10 mouse cellular contexts compared by ENCODE assay signal in genomic region chr17:40824549-40824948, GRCm38 (mm10). TPM values are rescaled to one million over a fixed set of nuclear protein-coding genes. Genes with fewer than 3 reads are reported as not detected.
DNase-seq lines count a peak whose midpoint lies in the region; ATAC-seq and TF ChIP-seq lines count a peak whose summit lies in the region.
"Had no signal": no experiment of that assay in that cellular context is flagged by ENCODE, and none has a peak within 500 bp of the region (broad histone marks: within the 10 kb centered on the region; RNA-seq: fewer than 3 reads in every experiment).

No protein-coding gene starts in this region.

- TF ChIP-seq EP300 in lung, postnatal 0 days (IDR thresholded peaks at IDR 0.05) = no peak

- DNase-seq in layer of hippocampus, adult 2 months (ENCODE audit: low spot score in 2 of 2) = peak in 1 of 2 experiments; percentile 16
- DNase-seq in layer of hippocampus, adult 9-10 months (ENCODE audit: low spot score) = no peak
- peak; percentile 27 for DNase-seq in CD4-positive helper T cell, adult 2 months (ENCODE audit: low read depth, low spot score)
- DNase-seq in Muller cell, postnatal 12 days (ENCODE audit: inconsistent ontology term) = peak; percentile 38
- peak; percentile 56 for DNase-seq in lung, postnatal 0 days (ENCODE audit: low spot score)
- peak; percentile 5 for DNase-seq in yolk sac, embryonic 10.5 days (ENCODE audit: low spot score)

- H3K9ac ChIP-seq in lung, postnatal 0 days (replicated peaks; ENCODE audit: low read depth) = no peak overlapping the region
- H3K9ac ChIP-seq: neural tube, embryonic 13.5 days had no signal

- no peak overlapping the region for H3K27ac ChIP-seq in layer of hippocampus, adult 2 months
- H3K27ac ChIP-seq in lung, postnatal 0 days (ENCODE audit: low read length) = no peak overlapping the region
- H3K27ac ChIP-seq: neural tube, embryonic 13.5 days had no signal

- ATAC-seq in erythroblast, adult 5-6 weeks (replicated peaks; ENCODE audit: low FRiP score, poor library complexity, severe bottlenecking) = 0 out of 2 replicates have a peak, but pooled peaks have one; percentile 39
- ATAC-seq in lung, postnatal 0 days = peak; percentile 26; the same call in 1 of the 2 replicates
- ATAC-seq in cerebellum, adult (ENCODE audit: insufficient number of reproducible peaks, low FRiP score, low TSS enrichment) = no peak

- peak; percentile 70 for TF ChIP-seq CTCF in layer of hippocampus, adult 2 months (conservative IDR thresholded peaks at IDR 0.05)
- TF ChIP-seq CTCF in lung, postnatal 0 days (IDR thresholded peaks at IDR 0.05) = peak; percentile 74

- no peak overlapping the region for H3K4me2 ChIP-seq in lung, postnatal 0 days (replicated peaks; ENCODE audit: low read depth, low read length)
- H3K4me2 ChIP-seq: neural tube, embryonic 13.5 days had no signal

- no peaks in the 10 kb centered on the region for H3K36me3 ChIP-seq in lung, postnatal 0 days (ENCODE audit: insufficient read depth, low read length)
- H3K36me3 ChIP-seq: neural tube, embryonic 13.5 days had no signal

- H3K4me3 ChIP-seq in layer of hippocampus, adult 2 months = no peak overlapping the region
- no peak overlapping the region for H3K4me3 ChIP-seq in lung, postnatal 0 days (ENCODE audit: low read depth, low read length)
- H3K4me3 ChIP-seq: neural tube, embryonic 13.5 days had no signal

- H3K27me3 ChIP-seq in lung, postnatal 0 days (replicated peaks; ENCODE audit: insufficient read depth, low read length) = no peaks in the 10 kb centered on the region
- H3K27me3 ChIP-seq: neural tube, embryonic 13.5 days had no signal

- H3K4me1 ChIP-seq in lung, postnatal 0 days (ENCODE audit: insufficient read depth, low read depth, low read length) = no peaks in the 10 kb centered on the region
- H3K4me1 ChIP-seq: neural tube, embryonic 13.5 days had no signal

- 48% methylated on average over 8 of the region's 8 CpGs for WGBS in lung, postnatal 0 days

- H3K9me3 ChIP-seq in lung, postnatal 0 days (ENCODE audit: low read length) = no peaks in the 10 kb centered on the region
- H3K9me3 ChIP-seq: neural tube, embryonic 13.5 days had no signal

RNA-seq across cellular contexts. Expression of gene Rhag, which starts 13.6 kb away (rescaled TPM):
- total RNA-seq in layer of hippocampus, adult 2 months (2021) = not detected
- 918 and 923 TPM in 2 replicates for total RNA-seq in erythroblast, adult 5-6 weeks (2015; ENCODE audit: low replicate concordance)
- total RNA-seq in erythroblast, adult 5-6 weeks (2017; ENCODE audit: low replicate concordance) = 744 and 814 TPM in 2 replicates
- 0.94 and 1.2 TPM in 2 replicates for polyA plus RNA-seq in lung, postnatal 0 days (2015; fragmentation: Nextera tagmentation; extraction: Ambion mirVana)

RNA-seq across cellular contexts. Expression of gene Crisp2, which starts 17.7 kb away (rescaled TPM):
- total RNA-seq in layer of hippocampus, adult 2 months (2021) = not detected
- 1.0 TPM in 1 of 2 replicates, not detected in the other for total RNA-seq in erythroblast, adult 5-6 weeks (2015; ENCODE audit: low replicate concordance)
- 3.7 and 5.9 TPM in 2 replicates for total RNA-seq in erythroblast, adult 5-6 weeks (2017; ENCODE audit: low replicate concordance)
- polyA plus RNA-seq in lung, postnatal 0 days (2015; fragmentation: Nextera tagmentation; extraction: Ambion mirVana) = 0.24 TPM in 1 of 2 replicates, not detected in the other
- total RNA-seq: gastrocnemius, postnatal 4 days had no signal
- polyA plus RNA-seq: neural tube, embryonic 13.5 days had no signal

RNA-seq across cellular contexts. Expression of gene 9130008F23Rik, which starts 55.8 kb away (rescaled TPM):
- under 1 TPM in 1 of 2 experiments, not detected in 1; 0.23 TPM for total RNA-seq in layer of hippocampus, adult 2 months (2021)
- total RNA-seq in erythroblast, adult 5-6 weeks (2015; ENCODE audit: low replicate concordance) = 0.84 and 2.3 TPM in 2 replicates
- not detected in 2 replicates for total RNA-seq in erythroblast, adult 5-6 weeks (2017; ENCODE audit: low replicate concordance)
- polyA plus RNA-seq in lung, postnatal 0 days (2015; fragmentation: Nextera tagmentation; extraction: Ambion mirVana) = 2.4 and 2.9 TPM in 2 replicates

Comparison
In these comparisons a context has a peak if more than half of its experiments do, and no peak if none do; other contexts are left out.
1. RNA of gene Rhag, which starts 13.6 kb away (total RNA-seq): 744 to 923 TPM in erythroblast, adult 5-6 weeks; not detected in layer of hippocampus, adult 2 months; every median in the first group is over 100 times any median in the second.